Mouse (Mus musculus) intestine, embryonic 16.5 days (tissue): ENCODE measurements around the gene Zeb2. TPM values are rescaled to one million over a fixed set of nuclear protein-coding genes. Genes with fewer than 3 reads are reported as not detected.

Source experiments
- ATAC-seq: fragments of 200-750 bp; cut with Nextera tagmentation; 2 replicates; pipeline ENCODE4 v1.8.0; 2017; ENCODE audit warnings: moderate TSS enrichment, moderate library complexity
- H3K27ac ChIP-seq: fragments of 300-500 bp; sonication (generic); 2 replicates; pipeline ENCODE4 v1.5.1; 2014; ENCODE audit warnings: mild to moderate bottlenecking, low read length
- H3K27me3 ChIP-seq: fragments of 300-500 bp; sonication (generic); replicated peaks from 2 replicates; pipeline ENCODE4 v1.6.1; 2014; ENCODE audit warnings: low read length, control low read depth, mixed read lengths; ENCODE audit not compliant: control insufficient read depth, insufficient read depth
- H3K36me3 ChIP-seq: fragments of 300-500 bp; sonication (generic); 2 replicates; pipeline ENCODE4 v1.6.1; 2014; ENCODE audit warnings: low read length, control low read depth; ENCODE audit not compliant: control insufficient read depth, insufficient read depth
- H3K4me1 ChIP-seq: fragments of 300-500 bp; sonication (generic); 2 replicates; pipeline ENCODE4 v1.6.1; 2014; ENCODE audit warnings: low read length, control low read depth, mixed read lengths; ENCODE audit not compliant: control insufficient read depth, insufficient read depth
- H3K4me2 ChIP-seq: fragments of 300-500 bp; sonication (generic); 2 replicates; pipeline ENCODE4 v1.6.1; 2014; ENCODE audit warnings: low read depth, low read length, control low read depth
- H3K4me3 ChIP-seq: fragments of 300-500 bp; sonication (generic); 2 replicates; pipeline ENCODE4 v1.5.1; 2014; ENCODE audit warnings: mild to moderate bottlenecking, low read length
- H3K9ac ChIP-seq: fragments of 300-500 bp; sonication (generic); 2 replicates; pipeline ENCODE4 v1.6.1; 2014; ENCODE audit warnings: low read depth, low read length
- H3K9me3 ChIP-seq: fragments of 300-500 bp; sonication (generic); 2 replicates; pipeline ENCODE4 v1.6.1; 2016; ENCODE audit warnings: low read length, control low read depth; ENCODE audit not compliant: control insufficient read depth
- WGBS: fragments of 180-500 bp; shearing (Covaris S2); extraction: QIAGEN DNeasy Blood & Tissue Kit; methylation state at CpG from one replicate; pipeline ENCODE4 v1.1.7; 2014; 5-methylcytosine and 5-hydroxymethylcytosine counted together
- polyA plus RNA-seq: library from polyadenylated mRNA; unstranded; fragments of >200 nt; fragmentation: Nextera tagmentation; extraction: Ambion mirVana; gene quantifications from 2 replicates; pipeline ENCODE4 v1.2.1, GENCODE M21; 2015

Zeb2 gene
- polyA plus RNA-seq, 1 experiment from 2014 or later: 30.9 TPM

DNA sequence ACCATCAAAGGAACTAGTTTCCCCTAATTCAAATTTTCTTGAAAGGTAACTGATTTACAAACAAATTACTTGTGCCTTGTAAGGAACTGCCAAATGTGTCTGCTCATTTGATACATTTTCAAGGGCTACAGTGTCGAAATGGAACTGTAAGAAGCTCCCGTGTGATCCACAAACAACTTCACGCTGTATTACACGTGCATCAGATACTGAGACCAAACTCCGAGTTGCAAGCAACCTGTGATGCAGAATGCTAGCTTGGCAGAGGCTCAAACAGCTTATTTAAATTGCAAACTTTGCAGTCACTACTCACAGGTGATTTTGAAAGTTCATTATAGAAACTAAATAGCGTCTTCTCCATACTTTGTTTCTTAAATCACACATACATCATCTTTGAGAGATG is 55.1 kb downstream of the Zeb2 start:
- WGBS: 74% methylated on average over 6 of the region's 6 CpGs
- H3K27ac ChIP-seq: no peak overlapping the region
- no peaks in the 10 kb centered on the region for H3K9me3 ChIP-seq

GRCm38 (mm10) chr2:45060768-45061167 is 56.4 kb downstream of the Zeb2 start:
- 62% methylated on average over 4 of the region's 4 CpGs for WGBS
- H3K4me2 ChIP-seq: no peak overlapping the region
- no peaks in the 10 kb centered on the region for H3K9me3 ChIP-seq
- no peaks in the 10 kb centered on the region for H3K27me3 ChIP-seq
- H3K9ac ChIP-seq: no peak overlapping the region
- no peaks in the 10 kb centered on the region for H3K4me1 ChIP-seq
- no peak overlapping the region for H3K4me3 ChIP-seq
- no peaks in the 10 kb centered on the region for H3K36me3 ChIP-seq
- ATAC-seq: no peak
- no peak overlapping the region for H3K27ac ChIP-seq

More for the DNA sequence above, 55.1 kb downstream of the Zeb2 start:
- Histone ChIP-seq H3K27me3 (no peaks in the 10 kb centered on the region), H3K4me1 (no peaks in the 10 kb centered on the region), H3K36me3 (no peaks in the 10 kb centered on the region), H3K4me3 (no peak overlapping the region), H3K4me2 (no peak overlapping the region), H3K9ac (no peak overlapping the region)
- ATAC-seq: no peak

DNA sequence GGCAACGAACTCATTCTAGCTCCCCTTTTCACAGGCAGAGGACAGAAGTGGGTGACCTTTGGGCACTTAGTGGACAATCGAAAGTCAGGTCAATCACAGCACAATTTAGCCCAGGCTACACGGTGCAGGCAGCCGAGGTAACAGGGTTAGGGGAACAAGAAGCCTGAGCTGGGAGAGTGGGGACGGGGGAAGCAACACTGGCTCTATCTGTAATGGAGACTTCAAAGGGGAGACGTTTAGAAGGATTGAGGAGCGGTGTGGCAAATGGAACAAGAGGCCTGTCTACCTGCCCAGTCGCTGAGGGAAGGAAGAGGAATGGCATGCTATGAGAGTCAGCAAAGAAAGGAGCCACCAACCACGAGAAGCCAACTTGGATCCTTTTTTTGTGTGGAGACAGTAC is 57.0 kb downstream of the Zeb2 start:
- H3K9ac ChIP-seq: no peak overlapping the region
- no peak overlapping the region for H3K4me3 ChIP-seq
- no peaks in the 10 kb centered on the region for H3K36me3 ChIP-seq
- H3K4me1 ChIP-seq: no peaks in the 10 kb centered on the region
- H3K9me3 ChIP-seq: no peaks in the 10 kb centered on the region
- 83% methylated on average over 9 of the region's 9 CpGs for WGBS
- no peaks in the 10 kb centered on the region for H3K27me3 ChIP-seq
- no peak overlapping the region for H3K27ac ChIP-seq
- no peak overlapping the region for H3K4me2 ChIP-seq
- no peak for ATAC-seq

DNA sequence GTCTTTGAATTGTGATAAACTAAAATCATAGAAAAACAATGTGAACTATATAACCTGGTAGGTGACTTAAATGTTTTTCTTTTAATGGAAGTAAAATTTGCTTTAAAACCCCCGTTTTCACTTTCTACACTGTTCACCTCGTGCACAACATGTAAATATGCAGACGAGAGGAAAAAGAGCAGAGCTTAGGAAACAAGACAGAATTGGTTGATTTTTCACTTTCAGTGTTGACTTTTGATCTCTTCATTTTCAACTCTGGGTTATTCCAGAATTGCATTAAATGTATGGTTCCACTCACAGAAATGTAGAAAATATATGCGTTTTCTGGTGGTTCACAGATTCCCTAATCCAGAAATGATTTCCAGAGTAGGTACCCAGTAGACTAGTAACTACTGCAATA is 57.6 kb downstream of the Zeb2 start:
- no peaks in the 10 kb centered on the region for H3K27me3 ChIP-seq

DNA sequence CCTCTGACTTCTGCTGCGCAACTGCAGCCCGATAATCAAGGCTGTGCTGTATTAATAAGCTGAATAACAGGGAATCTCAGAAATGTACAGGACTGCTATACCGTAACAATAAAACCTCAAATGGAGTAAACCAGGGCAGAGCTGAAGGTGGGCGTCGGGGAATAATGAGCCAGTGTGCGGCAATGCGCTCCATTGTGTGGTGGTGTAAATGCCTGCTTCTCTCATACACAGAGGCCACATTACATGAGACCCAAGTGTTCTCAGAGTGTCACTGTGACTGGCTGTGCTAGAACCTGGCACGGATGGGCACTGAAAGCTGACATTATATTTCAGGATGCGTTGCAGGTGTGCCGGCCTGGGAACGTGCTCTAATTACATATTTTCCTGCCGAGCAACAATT is 58.2 kb downstream of the Zeb2 start:
- Histone ChIP-seq H3K27ac (no peak overlapping the region), H3K36me3 (no peaks in the 10 kb centered on the region), H3K4me3 (no peak overlapping the region), H3K4me1 (no peaks in the 10 kb centered on the region), H3K4me2 (no peak overlapping the region), H3K27me3 (no peaks in the 10 kb centered on the region), H3K9me3 (no peaks in the 10 kb centered on the region), H3K9ac (no peak overlapping the region)
- ATAC-seq: no peak
- WGBS: 89% methylated on average over 12 of the region's 12 CpGs

More for the DNA sequence above, 57.6 kb downstream of the Zeb2 start:
- Histone ChIP-seq H3K36me3 (no peaks in the 10 kb centered on the region), H3K9me3 (no peaks in the 10 kb centered on the region), H3K4me2 (no peak overlapping the region), H3K9ac (no peak overlapping the region), H3K27ac (no peak overlapping the region), H3K4me1 (no peaks in the 10 kb centered on the region), H3K4me3 (no peak overlapping the region)
- 84% methylated on average over 4 of the region's 4 CpGs for WGBS
- ATAC-seq: no peak

GRCm38 (mm10) chr2:45058183-45058582 is 59.0 kb downstream of the Zeb2 start:
- 90% methylated on average over 9 of the region's 9 CpGs for WGBS

GRCm38 (mm10) chr2:45056856-45057562 is 60.2 kb downstream of the Zeb2 start:
- H3K9ac ChIP-seq: no peak overlapping the region
- H3K27ac ChIP-seq: no peak overlapping the region
- H3K4me3 ChIP-seq: no peak overlapping the region
- H3K27me3 ChIP-seq: no peaks in the 10 kb centered on the region
- ATAC-seq: no peak
- H3K4me1 ChIP-seq: no peaks in the 10 kb centered on the region
- H3K4me2 ChIP-seq: no peak overlapping the region
- 39% methylated on average over 10 of the region's 10 CpGs for WGBS
- H3K36me3 ChIP-seq: no peaks in the 10 kb centered on the region
- H3K9me3 ChIP-seq: no peaks in the 10 kb centered on the region

More at GRCm38 (mm10) chr2:45058183-45058582, 59.0 kb downstream of the Zeb2 start:
- H3K4me2 ChIP-seq: no peak overlapping the region
- no peaks in the 10 kb centered on the region for H3K9me3 ChIP-seq
- no peaks in the 10 kb centered on the region for H3K36me3 ChIP-seq
- H3K27ac ChIP-seq: no peak overlapping the region
- ATAC-seq: no peak
- no peaks in the 10 kb centered on the region for H3K27me3 ChIP-seq
- H3K9ac ChIP-seq: no peak overlapping the region
- no peaks in the 10 kb centered on the region for H3K4me1 ChIP-seq
- H3K4me3 ChIP-seq: no peak overlapping the region

DNA sequence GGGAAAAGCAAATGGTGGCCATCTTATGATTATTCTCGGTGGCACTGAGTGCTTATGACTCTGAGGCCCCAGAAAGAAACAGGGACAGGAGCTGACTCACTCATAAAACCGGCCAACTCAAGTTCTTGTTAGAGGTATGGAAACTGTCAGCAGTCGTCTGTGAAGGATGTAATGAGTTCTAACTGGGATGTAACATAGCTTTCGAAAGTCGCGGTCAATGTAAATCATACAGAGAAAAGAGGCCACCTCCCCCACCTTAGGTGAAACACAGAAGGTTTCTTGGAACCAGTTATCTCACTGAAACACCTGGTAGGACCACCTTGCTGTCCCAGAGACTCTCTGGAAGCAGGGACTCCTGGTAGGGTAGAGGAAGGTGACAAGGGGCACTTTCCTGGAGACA is 61.3 kb downstream of the Zeb2 start:
- Histone ChIP-seq H3K27me3 (no peaks in the 10 kb centered on the region), H3K4me3 (no peak overlapping the region), H3K4me1 (no peaks in the 10 kb centered on the region), H3K9me3 (no peaks in the 10 kb centered on the region), H3K36me3 (no peaks in the 10 kb centered on the region), H3K4me2 (no peak overlapping the region), H3K9ac (no peak overlapping the region), H3K27ac (no peak overlapping the region)
- WGBS: 66% methylated on average over 6 of the region's 6 CpGs
- ATAC-seq: no peak

DNA sequence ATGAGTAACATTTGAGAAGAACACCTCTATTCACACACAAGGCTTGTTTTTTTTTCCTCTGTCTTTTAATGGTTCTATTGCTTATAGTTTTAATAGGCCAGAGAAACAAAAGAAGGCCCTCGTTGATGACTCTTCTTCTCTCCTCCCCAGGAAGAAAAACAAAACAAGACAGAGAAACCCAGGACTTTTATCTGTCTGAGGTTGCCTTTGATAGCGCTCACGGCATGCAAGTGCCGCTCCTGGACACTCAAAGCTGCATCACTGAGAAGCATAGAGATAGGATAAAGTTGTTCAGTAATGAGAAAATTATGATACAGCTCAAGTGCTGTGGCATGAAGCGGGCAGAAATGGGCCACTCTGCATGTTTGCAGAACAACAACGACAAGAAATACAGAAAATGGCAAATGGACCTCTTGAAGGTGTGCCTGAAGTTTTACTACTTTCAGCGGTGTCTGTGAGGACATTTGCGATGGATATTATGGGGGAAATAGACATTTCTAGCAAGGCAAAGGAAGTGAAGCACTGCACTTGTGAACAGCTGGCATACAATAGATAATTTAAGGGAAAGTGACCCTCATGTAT is 62.1 kb downstream of the Zeb2 start:
- no peak overlapping the region for H3K27ac ChIP-seq

More for the DNA sequence above, 62.1 kb downstream of the Zeb2 start:
- H3K4me2 ChIP-seq: no peak overlapping the region
- H3K9me3 ChIP-seq: no peaks in the 10 kb centered on the region
- WGBS: 81% methylated on average over 8 of the region's 8 CpGs
- no peaks in the 10 kb centered on the region for H3K27me3 ChIP-seq
- no peak for ATAC-seq
- H3K9ac ChIP-seq: no peak overlapping the region
- H3K4me1 ChIP-seq: no peaks in the 10 kb centered on the region
- no peak overlapping the region for H3K4me3 ChIP-seq
- no peaks in the 10 kb centered on the region for H3K36me3 ChIP-seq
